Mouse (Mus musculus) hindbrain, embryonic 16.5 days (tissue): ENCODE measurements around the gene Lamtor2. TPM values are rescaled to one million over a fixed set of nuclear protein-coding genes. Genes with fewer than 3 reads are reported as not detected.

Experiments used
- ATAC-seq: fragments of 200-750 bp; cut with Nextera tagmentation; 2 replicates; pipeline ENCODE4 v1.8.0; 2017; ENCODE audit warnings: moderate TSS enrichment, moderate library complexity
- H3K27ac ChIP-seq: fragments of 300-500 bp; sonication (generic); 2 replicates; pipeline ENCODE4 v1.5.1; 2014; ENCODE audit warnings: low read depth, mild to moderate bottlenecking, control low read depth, low read length, moderate library complexity
- H3K27me3 ChIP-seq: fragments of 300-500 bp; sonication (generic); replicated peaks from 2 replicates; pipeline ENCODE4 v1.6.1; 2014; ENCODE audit warnings: low read length; ENCODE audit not compliant: control insufficient read depth, insufficient read depth
- H3K36me3 ChIP-seq: fragments of 300-500 bp; sonication (generic); 2 replicates; pipeline ENCODE4 v1.6.1; 2014; ENCODE audit warnings: mild to moderate bottlenecking, low read length, moderate library complexity, mixed read lengths; ENCODE audit not compliant: control insufficient read depth, insufficient read depth
- H3K4me1 ChIP-seq: fragments of 300-500 bp; sonication (generic); 2 replicates; pipeline ENCODE4 v1.6.1; 2014; ENCODE audit warnings: low read depth, low read length; ENCODE audit not compliant: control insufficient read depth, insufficient read depth
- H3K4me2 ChIP-seq: fragments of 300-500 bp; sonication (generic); 2 replicates; pipeline ENCODE4 v1.6.1; 2014; ENCODE audit warnings: mild to moderate bottlenecking, low read length, control low read depth, moderate library complexity
- H3K4me3 ChIP-seq: fragments of 300-500 bp; sonication (generic); 2 replicates; pipeline ENCODE4 v1.5.1; 2014; ENCODE audit warnings: mild to moderate bottlenecking, low read length, control low read depth, moderate library complexity
- H3K9ac ChIP-seq: fragments of 300-500 bp; sonication (generic); 2 replicates; pipeline ENCODE4 v1.6.1; 2014; ENCODE audit warnings: low read depth, mild to moderate bottlenecking, control low read depth, low read length, moderate library complexity
- H3K9me3 ChIP-seq: fragments of 300-500 bp; sonication (generic); 2 replicates; pipeline ENCODE4 v1.6.1; 2014; ENCODE audit warnings: mild to moderate bottlenecking, low read length, moderate library complexity; ENCODE audit not compliant: control insufficient read depth
- WGBS: fragments of 180-500 bp; shearing (Covaris S2); extraction: QIAGEN DNeasy Blood & Tissue Kit; methylation state at CpG from one replicate; pipeline ENCODE4 v1.1.7; 2014; 5-methylcytosine and 5-hydroxymethylcytosine counted together
- polyA plus RNA-seq: library from polyadenylated mRNA; unstranded; fragments of >200 nt; fragmentation: Nextera tagmentation; extraction: Ambion mirVana; gene quantifications from 2 replicates; pipeline ENCODE4 v1.2.1, GENCODE M21; 2015

Gene Lamtor2
- polyA plus RNA-seq, 1 experiment from 2014 or later = 218 TPM

- Histone ChIP-seq H3K36me3 (peaks cover 29% of the 10 kb centered on the region), H3K27ac (no peak overlapping the region), H3K4me2 (no peak overlapping the region), H3K27me3 (no peaks in the 10 kb centered on the region), H3K4me3 (no peak overlapping the region), H3K9ac (no peak overlapping the region), H3K9me3 (no peaks in the 10 kb centered on the region), H3K4me1 (no peaks in the 10 kb centered on the region)
- no peak for ATAC-seq
- WGBS = 94% methylated on average over 10 of the region's 10 CpGs
These were observed 17.5 kb upstream of the Lamtor2 start for GRCm38 (mm10) chr3:88570341-88570740.

- no peak overlapping the region for H3K27ac ChIP-seq
- no peaks in the 10 kb centered on the region for H3K9me3 ChIP-seq
- no peak overlapping the region for H3K9ac ChIP-seq
- H3K36me3 ChIP-seq = peaks cover 33% of the 10 kb centered on the region
- H3K4me3 ChIP-seq = no peak overlapping the region
- H3K4me1 ChIP-seq = no peaks in the 10 kb centered on the region
- H3K4me2 ChIP-seq = no peak overlapping the region
- no peak for ATAC-seq
- H3K27me3 ChIP-seq = no peaks in the 10 kb centered on the region
- WGBS = 94% methylated on average over 5 of the region's 5 CpGs
These were observed 16.8 kb upstream of the Lamtor2 start for GRCm38 (mm10) chr3:88569694-88570093.

- H3K4me1 ChIP-seq = no peaks in the 10 kb centered on the region
- ATAC-seq = no peak
- H3K9me3 ChIP-seq = no peaks in the 10 kb centered on the region
- no peak overlapping the region for H3K27ac ChIP-seq
- H3K36me3 ChIP-seq = peaks cover 38% of the 10 kb centered on the region
- no peak overlapping the region for H3K4me2 ChIP-seq
- 95% methylated on average over 2 of the region's 2 CpGs for WGBS
- H3K4me3 ChIP-seq = no peak overlapping the region
- H3K27me3 ChIP-seq = no peaks in the 10 kb centered on the region
- no peak overlapping the region for H3K9ac ChIP-seq
These were observed 16.2 kb upstream of the Lamtor2 start for GRCm38 (mm10) chr3:88569093-88569492.

GRCm38 (mm10) chr3:88568615-88569014 lies 15.7 kb upstream of the Lamtor2 start:
- Histone ChIP-seq H3K27me3 (no peaks in the 10 kb centered on the region), H3K9ac (no peak overlapping the region), H3K9me3 (no peaks in the 10 kb centered on the region), H3K27ac (no peak overlapping the region), H3K4me2 (no peak overlapping the region), H3K4me1 (no peaks in the 10 kb centered on the region), H3K4me3 (no peak overlapping the region), H3K36me3 (peaks cover 38% of the 10 kb centered on the region)
- no peak for ATAC-seq
- 98% methylated on average over 2 of the region's 2 CpGs for WGBS

- WGBS = 87% methylated on average over 6 of the region's 6 CpGs
- ATAC-seq = no peak
- peaks cover 40% of the 10 kb centered on the region for H3K36me3 ChIP-seq
- no peak overlapping the region for H3K4me2 ChIP-seq
- no peaks in the 10 kb centered on the region for H3K27me3 ChIP-seq
- no peaks in the 10 kb centered on the region for H3K4me1 ChIP-seq
- H3K9ac ChIP-seq = no peak overlapping the region
- no peaks in the 10 kb centered on the region for H3K9me3 ChIP-seq
- no peak overlapping the region for H3K4me3 ChIP-seq
- no peak overlapping the region for H3K27ac ChIP-seq
These were observed 15.0 kb upstream of the Lamtor2 start for GRCm38 (mm10) chr3:88567892-88568291.

- H3K27me3 ChIP-seq = no peaks in the 10 kb centered on the region
- H3K9ac ChIP-seq = no peak overlapping the region
- no peak overlapping the region for H3K27ac ChIP-seq
- H3K4me2 ChIP-seq = no peak overlapping the region
- WGBS = 88% methylated on average over 4 of the region's 4 CpGs
- ATAC-seq = no peak
- no peaks in the 10 kb centered on the region for H3K9me3 ChIP-seq
- no peak overlapping the region for H3K4me3 ChIP-seq
- no peaks in the 10 kb centered on the region for H3K4me1 ChIP-seq
- peaks cover 41% of the 10 kb centered on the region for H3K36me3 ChIP-seq
These were observed 13.7 kb upstream of the Lamtor2 start for GRCm38 (mm10) chr3:88566536-88567061.

GRCm38 (mm10) chr3:88566116-88566515 lies 13.2 kb upstream of the Lamtor2 start:
- ATAC-seq = no peak
- Histone ChIP-seq H3K36me3 (peaks cover 44% of the 10 kb centered on the region), H3K9me3 (no peaks in the 10 kb centered on the region), H3K4me1 (no peaks in the 10 kb centered on the region), H3K27me3 (no peaks in the 10 kb centered on the region), H3K9ac (no peak overlapping the region), H3K27ac (no peak overlapping the region), H3K4me2 (no peak overlapping the region), H3K4me3 (no peak overlapping the region)
- 89% methylated on average over 3 of the region's 3 CpGs for WGBS

- Histone ChIP-seq H3K9ac (no peak overlapping the region), H3K4me1 (no peaks in the 10 kb centered on the region), H3K9me3 (no peaks in the 10 kb centered on the region), H3K4me2 (no peak overlapping the region), H3K4me3 (no peak overlapping the region), H3K27me3 (no peaks in the 10 kb centered on the region), H3K36me3 (peaks cover 47% of the 10 kb centered on the region), H3K27ac (no peak overlapping the region)
- no peak for ATAC-seq
- 80% methylated on average over 7 of the region's 7 CpGs for WGBS
These were observed 11.1 kb upstream of the Lamtor2 start for GRCm38 (mm10) chr3:88563966-88564365.

- H3K27me3 ChIP-seq = no peaks in the 10 kb centered on the region
- H3K4me3 ChIP-seq = no peak overlapping the region
- H3K36me3 ChIP-seq = peaks cover 45% of the 10 kb centered on the region
- H3K4me1 ChIP-seq = no peaks in the 10 kb centered on the region
- H3K27ac ChIP-seq = no peak overlapping the region
- H3K9ac ChIP-seq = no peak overlapping the region
- H3K4me2 ChIP-seq = no peak overlapping the region
- H3K9me3 ChIP-seq = no peaks in the 10 kb centered on the region
- 0 out of 2 replicates have a peak, but pooled peaks have one; percentile 48 for ATAC-seq
- WGBS = 54% methylated on average over 4 of the region's 4 CpGs
These were observed 10.6 kb upstream of the Lamtor2 start for GRCm38 (mm10) chr3:88563442-88563841.

- Histone ChIP-seq H3K4me1 (no peaks in the 10 kb centered on the region), H3K4me3 (no peak overlapping the region), H3K9me3 (no peaks in the 10 kb centered on the region), H3K4me2 (no peak overlapping the region), H3K27me3 (no peaks in the 10 kb centered on the region), H3K9ac (no peak overlapping the region), H3K27ac (no peak overlapping the region), H3K36me3 (peaks cover 42% of the 10 kb centered on the region)
- ATAC-seq = 0 out of 2 replicates have a peak, but pooled peaks have one; percentile 12
- 49% methylated on average over 4 of the region's 4 CpGs for WGBS
These were observed 9.1 kb upstream of the Lamtor2 start for GRCm38 (mm10) chr3:88561989-88562388.
